ENCODE assay signal across 8 mouse cellular contexts in the genomic region with DNA sequence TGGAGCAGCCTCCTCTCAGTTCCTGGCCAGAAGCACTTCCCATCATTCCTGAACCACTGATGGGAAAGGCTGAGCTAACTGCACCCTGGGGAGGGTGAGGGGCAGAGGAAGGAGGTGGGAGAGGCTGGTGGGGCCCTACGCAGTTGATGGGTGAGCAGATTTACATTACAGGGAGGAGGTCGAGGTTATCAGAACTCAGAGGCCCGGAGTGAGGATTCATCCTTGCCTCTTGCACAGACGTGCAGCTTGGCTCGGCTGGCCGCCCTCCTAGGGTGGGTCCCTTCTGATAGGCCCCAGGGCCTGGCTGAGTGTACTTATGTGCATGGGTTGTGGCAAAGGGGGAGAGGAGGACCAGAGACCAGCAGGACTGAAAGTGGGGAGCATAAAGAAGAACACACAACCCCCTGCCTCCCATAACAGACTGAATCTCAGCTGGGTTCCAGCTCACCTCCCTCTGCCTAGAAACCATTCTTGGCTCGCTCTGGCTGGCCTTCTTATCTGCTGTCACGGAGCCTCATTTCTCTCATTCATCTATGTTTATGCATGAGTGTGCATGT. TPM values are rescaled to one million over a fixed set of nuclear protein-coding genes. Genes with fewer than 3 reads are reported as not detected.
DNase-seq lines count a peak whose midpoint lies in the region; ATAC-seq and TF ChIP-seq lines count a peak whose summit lies in the region.
"Had no signal": no experiment of that assay in that cellular context is flagged by ENCODE, and none has a peak within 500 bp of the region (broad histone marks: within the 10 kb centered on the region; RNA-seq: fewer than 3 reads in every experiment).

No protein-coding gene starts in this region.

- no peak for TF ChIP-seq CTCF in liver, adult 2 months (IDR thresholded peaks at IDR 0.05; ENCODE audit: low read depth, low read length)

- H3K27me3 ChIP-seq in heart, embryonic 15.5 days: no peaks in the 10 kb centered on the region
- no peaks in the 10 kb centered on the region for H3K27me3 ChIP-seq in liver, adult 2 months (ENCODE audit: control insufficient read depth, insufficient read depth, low read length)

- ATAC-seq in heart, embryonic 15.5 days (replicated peaks; ENCODE audit: insufficient number of reproducible peaks, insufficient read depth, low FRiP score, low read depth): peak; percentile 54; the same call in 1 of the 2 replicates
- no peak for ATAC-seq in granulocyte monocyte progenitor cell, adult 5-6 weeks (replicated peaks; ENCODE audit: poor library complexity, severe bottlenecking)

- H3K36me3 ChIP-seq in heart, embryonic 15.5 days: no peaks in the 10 kb centered on the region
- H3K36me3 ChIP-seq in liver, adult 2 months (ENCODE audit: control insufficient read depth, insufficient read depth, low read length): no peaks in the 10 kb centered on the region

- H3K27ac ChIP-seq in heart, embryonic 15.5 days: peak overlapping the region; percentile 30
- 0 out of 2 replicates have a peak overlapping the region, but pooled peaks have one; percentile 6 for H3K27ac ChIP-seq in liver, adult 2 months (replicated peaks; ENCODE audit: insufficient read depth, low read depth, low read length)

- H3K4me1 ChIP-seq in heart, embryonic 15.5 days (replicated peaks): peaks cover 38% of the 10 kb centered on the region
- peaks cover 2% of the 10 kb centered on the region for H3K4me1 ChIP-seq in liver, adult 2 months (ENCODE audit: control insufficient read depth, insufficient read depth, low read length)

- no peak overlapping the region for H3K9ac ChIP-seq in heart, embryonic 15.5 days
- H3K9ac ChIP-seq in liver, adult 2 months (ENCODE audit: low read depth, low read length): no peak overlapping the region

- 20% methylated on average over 8 of the region's 8 CpGs for WGBS in heart, embryonic 15.5 days
- 66% methylated on average over 8 of the region's 8 CpGs for WGBS in liver, adult 2 months

- DNase-seq in retina, postnatal 1 day: peak; percentile 63
- no peak for DNase-seq in retina, embryonic 14.5 days (ENCODE audit: low spot score)
- no peak for DNase-seq in liver, adult 2 months (ENCODE audit: extremely low read depth, low read depth, low spot score)
- no peak for DNase-seq in embryo, embryonic 11 days
- no peak for DNase-seq in spleen, adult 12 weeks (ENCODE audit: low spot score)
- DNase-seq: thymus, postnatal 14 days had no signal

- no peaks in the 10 kb centered on the region for H3K79me2 ChIP-seq in liver, adult 2 months (ENCODE audit: control insufficient read depth, insufficient read depth, low read length)

- H3K9me3 ChIP-seq in heart, embryonic 15.5 days (replicated peaks): no peaks in the 10 kb centered on the region

- no peak overlapping the region for H3K4me3 ChIP-seq in heart, embryonic 15.5 days
- no peak overlapping the region for H3K4me3 ChIP-seq in liver, adult 2 months (ENCODE audit: insufficient read depth, low read depth, low read length)

- no peak for TF ChIP-seq POLR2A in liver, adult 2 months (IDR thresholded peaks at IDR 0.05; ENCODE audit: extremely low read depth, insufficient read depth, low read length)

- H3K4me2 ChIP-seq in heart, embryonic 15.5 days: no peak overlapping the region

RNA-seq across cellular contexts. Expression of a gene that starts 30.1 kb away (rescaled TPM):
- polyA plus RNA-seq in heart, embryonic 15.5 days (2015; fragmentation: Nextera tagmentation; extraction: Ambion mirVana): 4.7 and 8.0 TPM in 2 replicates
- total RNA-seq in liver, adult 2 months (2014; rRNA removed): 6.5 and 9.5 TPM in 2 replicates
- polyA plus RNA-seq in liver, adult 2 months (2012; rRNA removed): 5.3 and 6.2 TPM in 2 replicates
- total RNA-seq in granulocyte monocyte progenitor cell, adult 5-6 weeks (2014; fragmentation: Nextera tagmentation): 35.3 and 40.1 TPM in 2 replicates
- 24.1 and 36.6 TPM in 2 replicates for total RNA-seq in granulocyte monocyte progenitor cell, adult 5-6 weeks (2017)
